Mouse (Mus musculus) intestine, postnatal 0 days (tissue): ENCODE results near the gene Lrrc28. TPM values are rescaled to one million over a fixed set of nuclear protein-coding genes. Genes with fewer than 3 reads are reported as not detected.

Experiments
- ATAC-seq: fragments of 200-750 bp; cut with Nextera tagmentation; 2 replicates; pipeline ENCODE4 v1.8.0; 2017; ENCODE audit warnings: mild to moderate bottlenecking, moderate TSS enrichment, moderate library complexity
- H3K27ac ChIP-seq: fragments of 300-500 bp; sonication (generic); 2 replicates; pipeline ENCODE4 v1.5.1; 2014; ENCODE audit warnings: mild to moderate bottlenecking, low read depth, low read length, moderate library complexity
- H3K27me3 ChIP-seq: fragments of 300-500 bp; sonication (generic); replicated peaks from 2 replicates; pipeline ENCODE4 v1.6.1; 2014; ENCODE audit warnings: low read length, mixed read lengths; ENCODE audit not compliant: control insufficient read depth, insufficient read depth
- H3K36me3 ChIP-seq: fragments of 300-500 bp; sonication (generic); 2 replicates; pipeline ENCODE4 v1.6.1; 2014; ENCODE audit warnings: mild to moderate bottlenecking, moderate library complexity; ENCODE audit not compliant: control insufficient read depth, insufficient read depth
- H3K4me1 ChIP-seq: fragments of 300-500 bp; sonication (generic); replicated peaks from 2 replicates; pipeline ENCODE4 v1.6.1; 2014; ENCODE audit warnings: antibody characterized with exemption, low read length, mixed read lengths; ENCODE audit not compliant: control insufficient read depth, insufficient read depth
- H3K4me2 ChIP-seq: fragments of 300-500 bp; sonication (generic); replicated peaks from 2 replicates; pipeline ENCODE4 v1.6.1; 2014; ENCODE audit warnings: low read depth, mild to moderate bottlenecking, moderate library complexity
- H3K4me3 ChIP-seq: fragments of 300-500 bp; sonication (generic); 2 replicates; pipeline ENCODE4 v1.5.1; 2014; ENCODE audit warnings: low read depth, low read length
- H3K9ac ChIP-seq: fragments of 300-500 bp; sonication (generic); 2 replicates; pipeline ENCODE4 v1.6.1; 2014; ENCODE audit warnings: mild to moderate bottlenecking, low read depth, low read length
- H3K9me3 ChIP-seq: fragments of 300-500 bp; sonication (generic); 2 replicates; pipeline ENCODE4 v1.6.1; 2016; ENCODE audit warnings: mixed run types; ENCODE audit not compliant: control insufficient read depth
- CTCF ChIP-seq: sonication (generic); IDR thresholded peaks from 2 replicates; pipeline ENCODE4 v1.5.1; 2016; ENCODE audit warnings: low read depth, mild to moderate bottlenecking, control low read depth, antibody characterized with exemption, moderate library complexity
- WGBS: fragments of 180-500 bp; shearing (Covaris S2); extraction: QIAGEN DNeasy Blood & Tissue Kit; methylation state at CpG from one replicate; pipeline ENCODE4 v1.1.7; 2014; 5-methylcytosine and 5-hydroxymethylcytosine counted together
- polyA plus RNA-seq: library from polyadenylated mRNA; unstranded; fragments of >200 nt; fragmentation: Nextera tagmentation; extraction: Ambion mirVana; gene quantifications from 2 replicates; pipeline ENCODE4 v1.2.1, GENCODE M21; 2015

The Lrrc28 gene
- polyA plus RNA-seq, 1 experiment from 2014 or later = 16.1 TPM

DNA sequence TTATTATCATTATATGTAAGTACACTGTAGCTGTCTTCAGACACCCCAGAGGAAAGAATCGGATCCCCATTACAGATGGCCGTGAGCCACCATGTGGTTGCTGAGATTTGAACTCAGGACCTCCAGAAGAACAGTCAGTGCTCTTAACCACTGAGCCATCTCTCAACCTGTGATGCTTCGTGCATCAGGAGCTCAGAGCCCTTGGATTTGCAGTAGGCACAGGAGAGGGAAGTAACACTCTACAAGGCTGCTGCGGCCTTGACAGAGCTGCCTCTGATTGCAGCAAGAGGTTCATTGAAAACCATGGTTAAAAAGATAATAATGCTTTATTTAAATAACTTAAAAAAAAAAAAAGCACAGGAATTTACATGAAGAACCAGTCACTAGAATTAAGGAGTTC is 3.3 kb upstream of the Lrrc28 start:
- peak overlapping the region; percentile 62 for H3K4me2 ChIP-seq
- H3K27me3 ChIP-seq = no peaks in the 10 kb centered on the region
- no peak overlapping the region for H3K27ac ChIP-seq
- H3K4me3 ChIP-seq = no peak overlapping the region
- TF ChIP-seq CTCF = no peak
- ATAC-seq = no peak
- WGBS = 63% methylated on average over 4 of the region's 4 CpGs
- no peaks in the 10 kb centered on the region for H3K36me3 ChIP-seq
- H3K9me3 ChIP-seq = no peaks in the 10 kb centered on the region
- H3K4me1 ChIP-seq = 0 out of 2 replicates have a peak, but pooled peaks cover 2% of the 10 kb centered on the region
- H3K9ac ChIP-seq = no peak overlapping the region

DNA sequence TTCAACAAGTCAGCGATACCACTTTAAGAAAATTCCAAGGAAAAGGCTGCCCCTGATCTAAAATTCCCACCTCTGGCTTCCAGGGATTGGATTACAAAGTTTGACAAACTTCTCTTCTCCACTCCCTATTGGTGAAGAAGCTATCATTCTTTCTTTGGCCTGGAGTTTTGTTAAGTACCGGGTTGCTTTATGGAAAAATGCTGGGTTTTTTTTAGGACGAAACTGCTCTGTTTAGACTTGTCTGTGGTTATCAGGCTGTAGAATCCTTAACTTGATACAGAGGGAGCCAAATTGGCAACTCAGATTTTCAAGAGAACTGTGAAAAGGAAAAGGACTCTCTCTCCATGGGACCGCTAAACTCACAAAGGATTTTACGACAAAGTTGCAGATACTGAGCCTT is 2.2 kb upstream of the Lrrc28 start, which contains the start of gene Ttc23:
Ttc23 (plus strand) TSS at position 134 of the 400 bp plus-strand sequence.
- no peak for ATAC-seq
- WGBS = 3% methylated on average over 5 of the region's 5 CpGs
- H3K27ac ChIP-seq = peak within 1 kb of the TSS; percentile 28; the same call in 1 of the 2 replicates
- no peaks in the 10 kb centered on the region for H3K27me3 ChIP-seq
- no peaks in the 10 kb centered on the region for H3K9me3 ChIP-seq
- no peak for TF ChIP-seq CTCF
- 0 out of 2 replicates have a peak, but pooled peaks cover 2% of the 10 kb centered on the region for H3K4me1 ChIP-seq
- no peaks in the 10 kb centered on the region for H3K36me3 ChIP-seq
- H3K4me3 ChIP-seq = peak within 1 kb of the TSS; percentile 57
- H3K9ac ChIP-seq = peak within 1 kb of the TSS; percentile 84
- peak within 1 kb of the TSS; percentile 82 for H3K4me2 ChIP-seq

DNA sequence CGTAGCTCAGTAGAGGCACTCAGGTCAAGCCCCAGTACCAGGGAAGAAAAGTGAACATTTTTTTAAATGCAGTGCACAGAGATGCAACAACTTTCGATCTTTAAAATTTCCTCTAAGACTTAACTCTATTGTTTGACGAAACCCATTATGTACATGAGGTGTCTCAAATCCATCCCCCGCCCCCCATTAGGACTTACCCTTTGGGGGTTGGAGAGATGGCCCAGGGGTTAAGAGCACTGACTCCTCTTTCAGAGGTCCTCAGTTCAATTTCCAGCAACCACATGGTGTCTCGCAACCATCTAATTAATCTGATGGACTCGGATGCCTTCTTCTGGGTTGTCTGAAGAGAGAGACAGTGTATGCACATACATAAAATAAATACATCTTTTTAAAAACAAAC is 1.1 kb upstream of the Lrrc28 start:
- Histone ChIP-seq H3K4me1 (0 out of 2 replicates have a peak, but pooled peaks cover 2% of the 10 kb centered on the region), H3K36me3 (no peaks in the 10 kb centered on the region), H3K27ac (peak overlapping the region; percentile 93), H3K27me3 (no peaks in the 10 kb centered on the region), H3K4me2 (peak overlapping the region; percentile 82), H3K4me3 (peak overlapping the region; percentile 80), H3K9ac (peak overlapping the region; percentile 84), H3K9me3 (no peaks in the 10 kb centered on the region)
- WGBS = 11% methylated on average over 6 of the region's 6 CpGs
- ATAC-seq = no peak
- TF ChIP-seq CTCF = no peak

DNA sequence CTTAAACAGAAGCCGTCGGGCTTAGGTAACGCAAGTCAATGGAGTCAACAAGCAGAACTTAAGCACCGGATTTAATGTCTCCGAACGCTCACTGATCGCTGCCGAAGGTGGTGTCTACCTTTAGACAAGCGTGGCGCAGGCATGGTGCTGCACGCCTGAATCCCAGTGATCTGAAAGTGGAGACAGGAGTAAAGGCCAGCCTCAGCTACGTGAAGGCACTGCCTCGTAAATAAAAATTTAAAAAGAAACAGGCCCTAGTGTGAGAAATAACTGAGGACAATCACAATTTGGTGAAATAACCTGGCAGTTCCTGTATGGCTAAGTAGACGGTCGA is 580 bp upstream of the Lrrc28 start:
- Histone ChIP-seq H3K27ac (peak overlapping the region; percentile 93), H3K9me3 (no peaks in the 10 kb centered on the region), H3K4me2 (peak overlapping the region; percentile 82), H3K4me3 (peak overlapping the region; percentile 80), H3K9ac (peak overlapping the region; percentile 84), H3K4me1 (0 out of 2 replicates have a peak, but pooled peaks cover 2% of the 10 kb centered on the region), H3K36me3 (peaks cover 3% of the 10 kb centered on the region; the same call in 1 of the 2 replicates), H3K27me3 (no peaks in the 10 kb centered on the region)
- under 1% methylated on average over 15 of the region's 15 CpGs for WGBS
- no peak for TF ChIP-seq CTCF
- ATAC-seq = peak; percentile 37

DNA sequence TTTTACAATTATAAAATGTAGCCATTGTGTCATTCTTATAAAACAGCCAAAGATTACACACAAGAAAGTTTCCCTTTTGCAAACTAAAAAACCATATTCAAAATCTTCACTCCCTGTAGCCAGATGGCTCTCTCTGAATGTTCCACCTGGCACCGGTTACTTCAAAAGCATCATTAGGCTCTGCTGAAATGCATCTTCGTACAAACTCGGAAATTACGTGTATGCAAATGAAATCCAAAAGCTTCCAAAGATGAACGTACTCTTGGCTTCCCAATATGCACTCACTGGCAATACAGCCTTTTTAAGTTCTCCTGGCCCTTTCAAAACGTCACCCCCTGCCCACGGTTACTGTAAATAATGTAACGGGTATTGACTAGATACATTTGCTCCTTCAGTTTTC is 777 bp downstream of the Lrrc28 start:
- 0 out of 2 replicates have a peak, but pooled peaks cover 2% of the 10 kb centered on the region for H3K4me1 ChIP-seq
- 37% methylated on average over 8 of the region's 8 CpGs for WGBS
- peak overlapping the region; percentile 83 for H3K4me2 ChIP-seq
- TF ChIP-seq CTCF = no peak
- H3K27me3 ChIP-seq = no peaks in the 10 kb centered on the region
- peak overlapping the region; percentile 80 for H3K4me3 ChIP-seq
- peaks cover 3% of the 10 kb centered on the region; the same call in 1 of the 2 replicates for H3K36me3 ChIP-seq
- ATAC-seq = no peak
- no peak overlapping the region for H3K9ac ChIP-seq
- no peak overlapping the region for H3K27ac ChIP-seq
- H3K9me3 ChIP-seq = no peaks in the 10 kb centered on the region

DNA sequence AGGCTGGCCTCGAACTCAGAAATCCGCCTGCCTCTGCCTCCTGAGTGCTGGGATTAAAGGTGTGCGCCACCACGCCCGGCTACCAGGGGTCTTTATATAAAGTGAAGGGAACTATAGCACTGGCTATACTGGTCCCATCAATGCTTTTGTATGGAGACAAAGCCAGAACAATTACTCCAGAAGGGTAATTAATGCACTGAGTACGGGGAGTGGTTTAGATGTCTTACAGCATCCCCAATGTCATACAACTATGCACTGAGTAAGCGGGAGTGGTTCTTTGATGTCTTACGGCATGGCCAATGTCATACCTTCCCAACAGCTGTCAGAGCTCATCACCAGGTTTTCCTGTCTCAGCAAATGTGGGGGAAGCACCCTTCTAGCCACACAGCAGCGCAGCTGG is 2.1 kb downstream of the Lrrc28 start:
- H3K4me3 ChIP-seq = no peak overlapping the region
- 92% methylated on average over 9 of the region's 9 CpGs for WGBS
- no peak overlapping the region for H3K9ac ChIP-seq
- ATAC-seq = no peak
- no peaks in the 10 kb centered on the region for H3K4me1 ChIP-seq
- no peak overlapping the region for H3K4me2 ChIP-seq
- TF ChIP-seq CTCF = no peak
- peaks cover 3% of the 10 kb centered on the region; the same call in 1 of the 2 replicates for H3K36me3 ChIP-seq
- H3K9me3 ChIP-seq = no peaks in the 10 kb centered on the region
- no peaks in the 10 kb centered on the region for H3K27me3 ChIP-seq
- no peak overlapping the region for H3K27ac ChIP-seq
